Mouse (Mus musculus): ENCODE measurements around the gene Gal3st4. TPM values are rescaled to one million over a fixed set of nuclear protein-coding genes. Genes with fewer than 3 reads are reported as not detected.

The Gal3st4 gene
- polyA plus RNA-seq, 1 experiment from 2014 or later: 4.2 TPM

GRCm38 (mm10) chr5:138241511-138241910, 31.1 kb downstream of the Gal3st4 start:
- ATAC-seq (ENCODE audit: insufficient number of reproducible peaks, low FRiP score, low TSS enrichment, low read depth): no peak

GRCm38 (mm10) chr5:138234224-138234623, 38.4 kb downstream of the Gal3st4 start:
- no peak for DNase-seq (ENCODE audit: low spot score)
- Histone ChIP-seq H3K9ac (ENCODE audit: low read length) (no peak overlapping the region), H3K4me2 (ENCODE audit: low read depth, severe bottlenecking) (no peak overlapping the region), H3K9me3 (ENCODE audit: control insufficient read depth, low read length) (no peaks in the 10 kb centered on the region), H3K4me1 (ENCODE audit: control insufficient read depth, insufficient read depth, low read length) (no peaks in the 10 kb centered on the region), H3K27ac (replicated peaks; ENCODE audit: low read depth, low read length) (no peak overlapping the region), H3K4me3 (ENCODE audit: low read depth, low read length) (no peak overlapping the region), H3K27me3 (ENCODE audit: control insufficient read depth, insufficient read depth, low read length) (no peaks in the 10 kb centered on the region), H3K36me3 (ENCODE audit: control insufficient read depth, insufficient read depth, low read length) (no peaks in the 10 kb centered on the region)
- ATAC-seq (ENCODE audit: insufficient number of reproducible peaks, low FRiP score, low TSS enrichment, low read depth): no peak

More at GRCm38 (mm10) chr5:138241511-138241910, 31.1 kb downstream of the Gal3st4 start:
- no peak overlapping the region for H3K27ac ChIP-seq (replicated peaks; ENCODE audit: low read depth, low read length)
- H3K36me3 ChIP-seq (ENCODE audit: control insufficient read depth, insufficient read depth, low read length): no peaks in the 10 kb centered on the region
- H3K4me1 ChIP-seq (ENCODE audit: control insufficient read depth, insufficient read depth, low read length): no peaks in the 10 kb centered on the region
- no peaks in the 10 kb centered on the region for H3K9me3 ChIP-seq (ENCODE audit: control insufficient read depth, low read length)
- H3K4me2 ChIP-seq (ENCODE audit: low read depth, severe bottlenecking): no peak overlapping the region
- DNase-seq (ENCODE audit: low spot score): no peak
- H3K9ac ChIP-seq (ENCODE audit: low read length): no peak overlapping the region
- H3K4me3 ChIP-seq (ENCODE audit: low read depth, low read length): no peak overlapping the region
- WGBS: 19% methylated on average over 2 of the region's 2 CpGs
- no peaks in the 10 kb centered on the region for H3K27me3 ChIP-seq (ENCODE audit: control insufficient read depth, insufficient read depth, low read length)

GRCm38 (mm10) chr5:138233778-138234177, 38.9 kb downstream of the Gal3st4 start:
- H3K27ac ChIP-seq (replicated peaks; ENCODE audit: low read depth, low read length): no peak overlapping the region
- no peak overlapping the region for H3K4me2 ChIP-seq (ENCODE audit: low read depth, severe bottlenecking)
- H3K4me3 ChIP-seq (ENCODE audit: low read depth, low read length): no peak overlapping the region
- H3K27me3 ChIP-seq (ENCODE audit: control insufficient read depth, insufficient read depth, low read length): no peaks in the 10 kb centered on the region
- H3K9ac ChIP-seq (ENCODE audit: low read length): no peak overlapping the region
- ATAC-seq (ENCODE audit: insufficient number of reproducible peaks, low FRiP score, low TSS enrichment, low read depth): no peak
- H3K36me3 ChIP-seq (ENCODE audit: control insufficient read depth, insufficient read depth, low read length): no peaks in the 10 kb centered on the region
- 85% methylated on average over 2 of the region's 2 CpGs for WGBS
- no peak for DNase-seq (ENCODE audit: low spot score)
- no peaks in the 10 kb centered on the region for H3K4me1 ChIP-seq (ENCODE audit: control insufficient read depth, insufficient read depth, low read length)
- no peaks in the 10 kb centered on the region for H3K9me3 ChIP-seq (ENCODE audit: control insufficient read depth, low read length)

GRCm38 (mm10) chr5:138229511-138229910, 43.1 kb downstream of the Gal3st4 start:
- no peak overlapping the region for H3K9ac ChIP-seq (ENCODE audit: low read length)
- no peak overlapping the region for H3K4me3 ChIP-seq (ENCODE audit: low read depth, low read length)
- no peaks in the 10 kb centered on the region for H3K36me3 ChIP-seq (ENCODE audit: control insufficient read depth, insufficient read depth, low read length)
- no peaks in the 10 kb centered on the region for H3K9me3 ChIP-seq (ENCODE audit: control insufficient read depth, low read length)
- no peaks in the 10 kb centered on the region for H3K27me3 ChIP-seq (ENCODE audit: control insufficient read depth, insufficient read depth, low read length)
- H3K27ac ChIP-seq (replicated peaks; ENCODE audit: low read depth, low read length): no peak overlapping the region
- no peaks in the 10 kb centered on the region for H3K4me1 ChIP-seq (ENCODE audit: control insufficient read depth, insufficient read depth, low read length)
- 92% methylated on average over 3 of the region's 3 CpGs for WGBS
- no peak overlapping the region for H3K4me2 ChIP-seq (ENCODE audit: low read depth, severe bottlenecking)
- no peak for ATAC-seq (ENCODE audit: insufficient number of reproducible peaks, low FRiP score, low TSS enrichment, low read depth)
- no peak for DNase-seq (ENCODE audit: low spot score)

GRCm38 (mm10) chr5:138228026-138228425, 44.6 kb downstream of the Gal3st4 start:
- no peaks in the 10 kb centered on the region for H3K36me3 ChIP-seq (ENCODE audit: control insufficient read depth, insufficient read depth, low read length)
- DNase-seq (ENCODE audit: low spot score): peak; percentile 26
- no peak overlapping the region for H3K9ac ChIP-seq (ENCODE audit: low read length)
- WGBS: 60% methylated on average over 3 of the region's 3 CpGs
- H3K9me3 ChIP-seq (ENCODE audit: control insufficient read depth, low read length): no peaks in the 10 kb centered on the region
- H3K4me1 ChIP-seq (ENCODE audit: control insufficient read depth, insufficient read depth, low read length): no peaks in the 10 kb centered on the region
- no peak overlapping the region for H3K4me2 ChIP-seq (ENCODE audit: low read depth, severe bottlenecking)
- no peak overlapping the region for H3K27ac ChIP-seq (replicated peaks; ENCODE audit: low read depth, low read length)
- no peak overlapping the region for H3K4me3 ChIP-seq (ENCODE audit: low read depth, low read length)
- H3K27me3 ChIP-seq (ENCODE audit: control insufficient read depth, insufficient read depth, low read length): no peaks in the 10 kb centered on the region
- no peak for ATAC-seq (ENCODE audit: insufficient number of reproducible peaks, low FRiP score, low TSS enrichment, low read depth)

GRCm38 (mm10) chr5:138227367-138227766, 45.3 kb downstream of the Gal3st4 start:
- Histone ChIP-seq H3K4me2 (ENCODE audit: low read depth, severe bottlenecking) (no peak overlapping the region), H3K4me3 (ENCODE audit: low read depth, low read length) (no peak overlapping the region), H3K27ac (replicated peaks; ENCODE audit: low read depth, low read length) (no peak overlapping the region), H3K4me1 (ENCODE audit: control insufficient read depth, insufficient read depth, low read length) (no peaks in the 10 kb centered on the region), H3K9ac (ENCODE audit: low read length) (no peak overlapping the region), H3K27me3 (ENCODE audit: control insufficient read depth, insufficient read depth, low read length) (no peaks in the 10 kb centered on the region), H3K36me3 (ENCODE audit: control insufficient read depth, insufficient read depth, low read length) (no peaks in the 10 kb centered on the region), H3K9me3 (ENCODE audit: control insufficient read depth, low read length) (no peaks in the 10 kb centered on the region)
- ATAC-seq (ENCODE audit: insufficient number of reproducible peaks, low FRiP score, low TSS enrichment, low read depth) (no peak), DNase-seq (ENCODE audit: low spot score) (no peak)
- WGBS: 69% methylated on average over 2 of the region's 2 CpGs

GRCm38 (mm10) chr5:138226491-138226890, 46.1 kb downstream of the Gal3st4 start:
- no peaks in the 10 kb centered on the region for H3K9me3 ChIP-seq (ENCODE audit: control insufficient read depth, low read length)
- no peaks in the 10 kb centered on the region for H3K27me3 ChIP-seq (ENCODE audit: control insufficient read depth, insufficient read depth, low read length)
- H3K27ac ChIP-seq (replicated peaks; ENCODE audit: low read depth, low read length): no peak overlapping the region
- H3K4me3 ChIP-seq (ENCODE audit: low read depth, low read length): no peak overlapping the region
- no peak overlapping the region for H3K4me2 ChIP-seq (ENCODE audit: low read depth, severe bottlenecking)
- DNase-seq (ENCODE audit: low spot score) (no peak), ATAC-seq (ENCODE audit: insufficient number of reproducible peaks, low FRiP score, low TSS enrichment, low read depth) (no peak)
- H3K4me1 ChIP-seq (ENCODE audit: control insufficient read depth, insufficient read depth, low read length): no peaks in the 10 kb centered on the region
- no peaks in the 10 kb centered on the region for H3K36me3 ChIP-seq (ENCODE audit: control insufficient read depth, insufficient read depth, low read length)
- no peak overlapping the region for H3K9ac ChIP-seq (ENCODE audit: low read length)
- WGBS: 77% methylated on average over 4 of the region's 4 CpGs

- ATAC-seq (ENCODE audit: insufficient number of reproducible peaks, low FRiP score, low TSS enrichment, low read depth) (no peak), DNase-seq (ENCODE audit: low spot score) (no peak)
- 63% methylated on average over 2 of the region's 2 CpGs for WGBS
- no peaks in the 10 kb centered on the region for H3K36me3 ChIP-seq (ENCODE audit: control insufficient read depth, insufficient read depth, low read length)
- H3K9ac ChIP-seq (ENCODE audit: low read length): no peak within 1 kb of the TSS
- no peak within 1 kb of the TSS for H3K4me2 ChIP-seq (ENCODE audit: low read depth, severe bottlenecking)
- H3K9me3 ChIP-seq (ENCODE audit: control insufficient read depth, low read length): no peaks in the 10 kb centered on the region
- H3K4me3 ChIP-seq (ENCODE audit: low read depth, low read length): no peak within 1 kb of the TSS
- no peaks in the 10 kb centered on the region for H3K27me3 ChIP-seq (ENCODE audit: control insufficient read depth, insufficient read depth, low read length)
- no peak within 1 kb of the TSS for H3K27ac ChIP-seq (replicated peaks; ENCODE audit: low read depth, low read length)
- no peaks in the 10 kb centered on the region for H3K4me1 ChIP-seq (ENCODE audit: control insufficient read depth, insufficient read depth, low read length)
Measured at GRCm38 (mm10) chr5:138225700-138226099, 46.9 kb downstream of the Gal3st4 start, which contains the start of gene Nxpe5. Nxpe5 (plus strand) TSS chr5:138225898.

- H3K27ac ChIP-seq (replicated peaks; ENCODE audit: low read depth, low read length): no peak overlapping the region
- H3K9ac ChIP-seq (ENCODE audit: low read length): no peak overlapping the region
- no peaks in the 10 kb centered on the region for H3K4me1 ChIP-seq (ENCODE audit: control insufficient read depth, insufficient read depth, low read length)
- DNase-seq (ENCODE audit: low spot score): no peak
- H3K4me2 ChIP-seq (ENCODE audit: low read depth, severe bottlenecking): no peak overlapping the region
- H3K4me3 ChIP-seq (ENCODE audit: low read depth, low read length): no peak overlapping the region
- no peaks in the 10 kb centered on the region for H3K36me3 ChIP-seq (ENCODE audit: control insufficient read depth, insufficient read depth, low read length)
- no peaks in the 10 kb centered on the region for H3K9me3 ChIP-seq (ENCODE audit: control insufficient read depth, low read length)
- WGBS: 69% methylated on average over 3 of the region's 3 CpGs
- no peaks in the 10 kb centered on the region for H3K27me3 ChIP-seq (ENCODE audit: control insufficient read depth, insufficient read depth, low read length)
- no peak for ATAC-seq (ENCODE audit: insufficient number of reproducible peaks, low FRiP score, low TSS enrichment, low read depth)
Measured at GRCm38 (mm10) chr5:138223287-138223686, 49.4 kb downstream of the Gal3st4 start.

Measured in limb, embryonic 11.5 days (tissue).